Mouse (Mus musculus) CH12.LX (cell line): ENCODE measurements around the gene Tmbim6. TPM values are rescaled to one million over a fixed set of nuclear protein-coding genes. Genes with fewer than 3 reads are reported as not detected.

Experiments used
- DNase-seq: peaks from one replicate; pipeline ENCODE4 v3.0.0-alpha.2; 2013; ENCODE audit errors: extremely low read depth
- H3K27ac ChIP-seq: 2 replicates; pipeline ENCODE4 v1.5.1; 2012; ENCODE audit warnings: low read depth, mild to moderate bottlenecking, control low read depth, moderate library complexity; ENCODE audit not compliant: insufficient read depth
- H3K27me3 ChIP-seq: replicated peaks from 2 replicates; pipeline ENCODE3; 2012; ENCODE audit warnings: inconsistent platforms
- H3K36me3 ChIP-seq, 2 experiments: replicated peaks in 1 of 2; 2 replicates each; pipeline versions ENCODE3 to v1.6.1; 2012; ENCODE audit warnings: inconsistent platforms in 1 of 2, low read length in 1 of 2, mild to moderate bottlenecking in 1 of 2, mixed read lengths in 1 of 2, moderate library complexity in 1 of 2; ENCODE audit not compliant: control insufficient read depth in 1 of 2, insufficient read depth in 1 of 2
- H3K4me1 ChIP-seq, 2 experiments: 2 replicates each; pipeline ENCODE4 v1.6.1; 2012; ENCODE audit warnings: inconsistent platforms in 1 of 2, moderate library complexity in 1 of 2; ENCODE audit not compliant: insufficient read depth in 2 of 2, control insufficient read depth in 1 of 2
- H3K4me2 ChIP-seq: 2 replicates; pipeline ENCODE4 v1.6.1; 2012; ENCODE audit warnings: low read depth, mild to moderate bottlenecking, control low read depth; ENCODE audit not compliant: poor library complexity, insufficient read depth, severe bottlenecking
- H3K4me3 ChIP-seq, 3 experiments: fragments of 150-350 bp in 1 of 3; sonication (generic) in 1 of 3; replicated peaks in 1 of 3; 2 replicates each; pipeline versions ENCODE3 to v1.5.1; 2011 to 2012; ENCODE audit warnings: low read depth in 2 of 3, low read length in 2 of 3, mild to moderate bottlenecking in 2 of 3, moderate library complexity in 2 of 3, control low read depth in 1 of 3, improper control_type of control experiment in 1 of 3, inconsistent platforms in 1 of 3, mixed read lengths in 1 of 3; ENCODE audit not compliant: poor library complexity in 1 of 3
- H3K79me2 ChIP-seq: replicated peaks from 2 replicates; pipeline ENCODE4 v1.6.1; 2012; ENCODE audit warnings: mild to moderate bottlenecking, moderate library complexity; ENCODE audit not compliant: control insufficient read depth, poor library complexity, insufficient read depth, severe bottlenecking; ENCODE audit errors: extremely low read depth
- H3K9ac ChIP-seq: 2 replicates; pipeline ENCODE4 v1.6.1; 2012; ENCODE audit warnings: low read depth, mild to moderate bottlenecking, control low read depth, moderate library complexity; ENCODE audit not compliant: insufficient read depth
- H3K9me3 ChIP-seq: replicated peaks from 2 replicates; pipeline ENCODE3; 2012; ENCODE audit warnings: low read length, inconsistent platforms, mixed read lengths
- BHLHE40 ChIP-seq: IDR thresholded peaks from 2 replicates; pipeline ENCODE4 v1.6.1; 2011; ENCODE audit warnings: mild to moderate bottlenecking, low read depth, low read length, improper control_type of control experiment
- CHD1 ChIP-seq: IDR thresholded peaks from 2 replicates; pipeline ENCODE4 v1.6.1; 2012; ENCODE audit warnings: low read depth, low read length, improper control_type of control experiment, inconsistent platforms
- CHD2 ChIP-seq: IDR thresholded peaks from 2 replicates; pipeline ENCODE4 v1.6.1; 2011; ENCODE audit warnings: low read length, improper control_type of control experiment
- CTCF ChIP-seq, 2 experiments: IDR thresholded peaks in 1 of 2; conservative IDR thresholded peaks in 1 of 2; 2 replicates each; pipeline ENCODE4 v1.5.1; 2011 to 2012; ENCODE audit warnings: low read depth in 2 of 2, low read length in 2 of 2, improper control_type of control experiment in 1 of 2, inconsistent platforms in 1 of 2, mild to moderate bottlenecking in 1 of 2, moderate library complexity in 1 of 2
- E2F4 ChIP-seq: IDR thresholded peaks from 2 replicates; pipeline ENCODE4 v1.6.1; 2011; ENCODE audit warnings: low read depth, low read length, improper control_type of control experiment; ENCODE audit not compliant: insufficient replicate concordance
- ELF1 ChIP-seq: IDR thresholded peaks from 2 replicates; pipeline ENCODE4 v1.6.1; 2014; ENCODE audit warnings: low read depth, mild to moderate bottlenecking, inconsistent platforms, low read length, improper control_type of control experiment
- EP300 ChIP-seq: IDR thresholded peaks from 2 replicates; pipeline ENCODE4 v1.6.1; 2011; ENCODE audit warnings: low read length, improper control_type of control experiment
- ETS1 ChIP-seq: conservative IDR thresholded peaks from 2 replicates; pipeline ENCODE4 v1.6.1; 2012; ENCODE audit warnings: low read depth, mild to moderate bottlenecking, inconsistent platforms, low read length, improper control_type of control experiment, moderate library complexity
- GABPA ChIP-seq: IDR thresholded peaks from 2 replicates; pipeline ENCODE4 v1.6.1; 2012; ENCODE audit warnings: low read depth, low read length, improper control_type of control experiment, inconsistent platforms; ENCODE audit not compliant: insufficient replicate concordance
- HCFC1 ChIP-seq: IDR thresholded peaks from 2 replicates; pipeline ENCODE4 v1.6.1; 2012; ENCODE audit warnings: low read depth, mild to moderate bottlenecking, inconsistent platforms, low read length, improper control_type of control experiment
- IRF4 ChIP-seq: IDR thresholded peaks from 2 replicates; pipeline ENCODE4 v1.6.1; 2014; ENCODE audit warnings: low read depth, mild to moderate bottlenecking, inconsistent platforms, low read length, improper control_type of control experiment
- JUN ChIP-seq: IDR thresholded peaks from 2 replicates; pipeline ENCODE4 v1.6.1; 2011; ENCODE audit warnings: low read depth, mild to moderate bottlenecking, low read length, improper control_type of control experiment, moderate library complexity; ENCODE audit not compliant: insufficient read depth
- JUND ChIP-seq: conservative IDR thresholded peaks from 2 replicates; pipeline ENCODE4 v1.6.1; 2011; ENCODE audit warnings: low read depth, low read length, improper control_type of control experiment
- KAT2A ChIP-seq: IDR thresholded peaks from 2 replicates; pipeline ENCODE4 v1.6.1; 2012; ENCODE audit warnings: low read length, improper control_type of control experiment, inconsistent platforms; ENCODE audit not compliant: insufficient replicate concordance
- MAFK ChIP-seq: IDR thresholded peaks from 2 replicates; pipeline ENCODE4 v1.6.1; 2011; ENCODE audit warnings: low read length, improper control_type of control experiment; ENCODE audit not compliant: insufficient replicate concordance
- MAX ChIP-seq: IDR thresholded peaks from 2 replicates; pipeline ENCODE4 v1.6.1; 2011; ENCODE audit warnings: low read length, improper control_type of control experiment
- MAZ ChIP-seq: IDR thresholded peaks from 2 replicates; pipeline ENCODE4 v1.6.1; 2012; ENCODE audit warnings: low read depth, mild to moderate bottlenecking, inconsistent platforms, low read length, improper control_type of control experiment, moderate library complexity
- MEF2A ChIP-seq: IDR thresholded peaks from 2 replicates; pipeline ENCODE4 v1.6.1; 2014; ENCODE audit warnings: low read depth, mild to moderate bottlenecking, inconsistent platforms, low read length, improper control_type of control experiment, borderline replicate concordance
- MXI1 ChIP-seq: IDR thresholded peaks from 2 replicates; pipeline ENCODE4 v1.6.1; 2011; ENCODE audit warnings: mild to moderate bottlenecking, low read depth, low read length, improper control_type of control experiment
- MYC ChIP-seq: IDR thresholded peaks from 2 replicates; pipeline ENCODE4 v1.6.1; 2011; ENCODE audit warnings: low read depth, mild to moderate bottlenecking, improper control_type of control experiment, low read length
- NELFE ChIP-seq: IDR thresholded peaks from 2 replicates; pipeline ENCODE4 v1.6.1; 2011; ENCODE audit warnings: low read depth, low read length, improper control_type of control experiment
- NRF1 ChIP-seq: IDR thresholded peaks from 2 replicates; pipeline ENCODE4 v1.6.1; 2014; ENCODE audit warnings: low read depth, mild to moderate bottlenecking, inconsistent platforms, low read length, improper control_type of control experiment, moderate library complexity
- PAX5 ChIP-seq: IDR thresholded peaks from 2 replicates; pipeline ENCODE4 v1.6.1; 2012; ENCODE audit warnings: low read length, inconsistent platforms, mixed read lengths
- POLR2A ChIP-seq: IDR thresholded peaks from 2 replicates; pipeline ENCODE4 v1.6.1; 2011; ENCODE audit warnings: low read depth, mild to moderate bottlenecking, improper control_type of control experiment, low read length
- POLR2AphosphoS2 ChIP-seq: IDR thresholded peaks from 2 replicates; pipeline ENCODE4 v1.6.1; 2011; ENCODE audit warnings: low read depth, low read length, improper control_type of control experiment
- RAD21 ChIP-seq: IDR thresholded peaks from 2 replicates; pipeline ENCODE4 v1.6.1; 2011; ENCODE audit warnings: low read depth, mild to moderate bottlenecking, low read length, improper control_type of control experiment, moderate library complexity
- RCOR1 ChIP-seq: conservative IDR thresholded peaks from 2 replicates; pipeline ENCODE4 v1.6.1; 2012; ENCODE audit warnings: low read depth, mild to moderate bottlenecking, inconsistent platforms, low read length, improper control_type of control experiment
- SIN3A ChIP-seq: IDR thresholded peaks from 2 replicates; pipeline ENCODE4 v1.6.1; 2012; ENCODE audit warnings: low read length, improper control_type of control experiment, inconsistent platforms
- SMC3 ChIP-seq: IDR thresholded peaks from 2 replicates; pipeline ENCODE4 v1.6.1; 2011; ENCODE audit warnings: low read depth, low read length, improper control_type of control experiment
- TBP ChIP-seq: conservative IDR thresholded peaks from 2 replicates; pipeline ENCODE4 v1.6.1; 2011; ENCODE audit warnings: low read depth, low read length, improper control_type of control experiment
- TCF12 ChIP-seq: IDR thresholded peaks from 2 replicates; pipeline ENCODE4 v1.6.1; 2014; ENCODE audit warnings: low read depth, mild to moderate bottlenecking, inconsistent platforms, low read length, improper control_type of control experiment
- UBTF ChIP-seq: IDR thresholded peaks from 2 replicates; pipeline ENCODE4 v1.6.1; 2012; ENCODE audit warnings: low read depth, mild to moderate bottlenecking, inconsistent platforms, low read length, improper control_type of control experiment, moderate library complexity
- USF1 ChIP-seq: IDR thresholded peaks from 2 replicates; pipeline ENCODE4 v1.6.1; 2014; ENCODE audit warnings: low read depth, mild to moderate bottlenecking, inconsistent platforms, low read length, improper control_type of control experiment
- USF2 ChIP-seq: conservative IDR thresholded peaks from 2 replicates; pipeline ENCODE4 v1.6.1; 2011; ENCODE audit warnings: low read depth, low read length, improper control_type of control experiment
- ZC3H11A ChIP-seq: IDR thresholded peaks from 2 replicates; pipeline ENCODE4 v1.6.1; 2012; ENCODE audit warnings: low read depth, mild to moderate bottlenecking, inconsistent platforms, low read length, improper control_type of control experiment
- ZKSCAN1 ChIP-seq: IDR thresholded peaks from 2 replicates; pipeline ENCODE4 v1.6.1; 2012; ENCODE audit warnings: low read depth, inconsistent platforms, low read length, improper control_type of control experiment, borderline replicate concordance
- ZMIZ1 ChIP-seq: IDR thresholded peaks from 2 replicates; pipeline ENCODE4 v1.6.1; 2012; ENCODE audit warnings: low read depth, mild to moderate bottlenecking, inconsistent platforms, low read length, improper control_type of control experiment
- ZNF384 ChIP-seq: IDR thresholded peaks from 2 replicates; pipeline ENCODE4 v1.6.1; 2012; ENCODE audit warnings: low read depth, low read length, improper control_type of control experiment, inconsistent platforms
- dilution Hi-C: fragments of 300-500 bp; cut with MboI; formaldehyde crosslinking; loops from 2 replicates; pipeline ENCODE4 v1.14.3; 2020; ENCODE audit warnings: low sequenced_read_pairs; ENCODE audit not compliant: extremely low pct_unique_long_range_greater_than_20kb, extremely low pct_ligation_motif_present
- in situ Hi-C: fragments of 300-500 bp; cut with MboI; formaldehyde crosslinking; loops from 3 replicates; pipeline ENCODE4 v1.14.3; 2019; ENCODE audit warnings: low sequenced_read_pairs, low pct_ligation_motif_present, low pct_unique_long_range_greater_than_20kb, mixed read lengths
- polyA plus RNA-seq: library from polyadenylated mRNA; unstranded; fragments of >175 nt; gene quantifications from 2 replicates; pipeline ENCODE4 v1.2.1, GENCODE M21; 2012; ENCODE audit warnings: low read depth; ENCODE audit not compliant: insufficient read length
- total RNA-seq, 2 experiments: library from RNA; depleted of rRNA; stranded (reverse); fragments of 300-350 nt in 1 of 2; fragments of >200 nt in 1 of 2; gene quantifications; 2 replicates each; pipeline ENCODE4 v1.2.3; 2012 to 2014

Tmbim6 gene
- total and polyA plus RNA-seq, 3 experiments = 268 to 329 (median 269) TPM

- DNase-seq = peak; percentile 69
- in situ Hi-C loops (no loop called here), dilution Hi-C loops (no loop called here)
- Histone ChIP-seq H3K27me3 (no peaks in the 10 kb centered on the region), H3K4me3 (no peak overlapping the region), H3K4me2 (peak overlapping the region; percentile 74), H3K4me1 (peaks cover 63 to 96% of the 10 kb centered on the region in 2 experiments), H3K9me3 (no peaks in the 10 kb centered on the region), H3K79me2 (peaks cover 46% of the 10 kb centered on the region), H3K36me3 (peaks cover 0 to 20% of the 10 kb centered on the region in 2 experiments), H3K27ac (peak overlapping the region; percentile 94), H3K9ac (peak overlapping the region; percentile 4; the same call in 1 of the 2 replicates)
- no peak for TF ChIP-seq MAFK
- no peak for TF ChIP-seq POLR2AphosphoS2
- TF ChIP-seq JUND = no peak
- TF ChIP-seq NELFE = no peak
- TF ChIP-seq EP300 = peak; percentile 85
- no peak for TF ChIP-seq CHD1
- TF ChIP-seq CHD2 = no peak
- no peak for TF ChIP-seq UBTF
- TF ChIP-seq SIN3A = peak; percentile 79
- peak; percentile 84 for TF ChIP-seq MYC
- TF ChIP-seq NRF1 = no peak
- TF ChIP-seq E2F4 = no peak
- peak; percentile 72; the same call in 1 of the 2 replicates for TF ChIP-seq MAX
- TF ChIP-seq MXI1 = peak; percentile 47; the same call in 1 of the 2 replicates
- no peak for TF ChIP-seq JUN
- TF ChIP-seq IRF4 = peak; percentile 74
- no peak for TF ChIP-seq GABPA
- TF ChIP-seq RCOR1 = peak; percentile 24; the same call in 1 of the 2 replicates
- peak; percentile 93 for TF ChIP-seq ETS1
- TF ChIP-seq HCFC1 = no peak
- peak; percentile 98 for TF ChIP-seq MEF2A
- TF ChIP-seq ZKSCAN1 = no peak
- no peak for TF ChIP-seq MAZ
- TF ChIP-seq SMC3 = no peak; the same call in 1 of the 2 replicates
- TF ChIP-seq TBP = no peak
- TF ChIP-seq BHLHE40 = peak; percentile 61
- TF ChIP-seq RAD21 = no peak
- TF ChIP-seq TCF12 = peak; percentile 81
- TF ChIP-seq ELF1 = no peak
- no peak for TF ChIP-seq USF2
- TF ChIP-seq PAX5 = no peak
- no peak for TF ChIP-seq ZC3H11A
- no peak for TF ChIP-seq ZMIZ1
- TF ChIP-seq ZNF384 = peak; percentile 98
- TF ChIP-seq POLR2A = no peak
- TF ChIP-seq CTCF (conservative IDR thresholded peaks at IDR 0.05 in 1 of 2, IDR thresholded peaks at IDR 0.05 in 1 of 2; ENCODE audit: low read depth in 2 of 2, low read length in 2 of 2) = no peak
- TF ChIP-seq USF1 = no peak
- TF ChIP-seq KAT2A = no peak
Measured at GRCm38 (mm10) chr15:99351610-99352009, 41.1 kb upstream of the Tmbim6 start.
